Mouse (Mus musculus): ENCODE measurements around the gene Cdh23.
A peak's percentile ranks its signal among the peaks of the same experiment; 100 is the strongest.

Cdh23 gene

GRCm38 (mm10) chr10:60260557-60261294 lies 435.6 kb downstream of the Cdh23 start:
- DNase-seq (ENCODE audit: low read depth, low spot score): no peak

- peak; percentile 86 for DNase-seq (ENCODE audit: low read depth, low spot score)
These were observed 438.9 kb downstream of the Cdh23 start for GRCm38 (mm10) chr10:60257261-60257825.

DNA sequence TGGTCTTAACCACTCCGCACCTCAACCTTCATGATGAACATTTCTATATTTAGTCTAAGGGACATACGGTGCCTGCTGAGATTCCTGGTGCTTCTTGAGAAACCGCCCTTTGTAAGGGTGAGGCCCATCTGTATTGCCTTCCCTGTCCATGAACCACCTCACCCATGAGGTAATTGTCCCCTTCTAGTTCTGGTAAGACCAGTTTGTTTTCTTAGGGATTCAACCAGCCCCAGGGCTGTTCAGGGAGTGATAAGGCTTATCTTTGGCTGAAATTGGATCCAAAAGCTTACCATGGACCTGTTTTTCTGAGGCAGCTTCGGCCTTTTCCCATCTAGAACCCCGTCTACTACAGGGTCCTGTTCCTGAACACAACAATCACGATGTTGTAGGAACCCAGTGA lies 440.2 kb downstream of the Cdh23 start:
- no peak for DNase-seq (ENCODE audit: low read depth, low spot score)
